Mouse (Mus musculus) erythroblast, embryonic 14.5 days (primary cell): ENCODE data around the gene Cav3.

ENCODE experiments used
- GATA1 ChIP-seq: IDR thresholded peaks from 2 replicates; pipeline ENCODE4 v1.6.1; 2012; ENCODE audit warnings: low read length, inconsistent platforms, mixed read lengths
- TAL1 ChIP-seq: IDR thresholded peaks from 3 replicates; pipeline ENCODE4 v1.6.1; 2012; ENCODE audit warnings: low read length, inconsistent platforms, mixed read lengths

- no peak for TF ChIP-seq GATA1
- no peak for TF ChIP-seq TAL1
Measured at GRCm38 (mm10) chr6:112507617-112508016, 48.3 kb downstream of the Cav3 start.
